Mouse (Mus musculus): ENCODE measurements around the gene Tmem260.

Gene Tmem260

GRCm38 (mm10) chr14:48530629-48531028 is 84.7 kb downstream of the Tmem260 start:
- in situ Hi-C loops (cut with MboI; ENCODE audit: low pct_unique_long_range_greater_than_20kb in 1 of 2, low sequenced_read_pairs in 2 of 2, unreplicated experiment in 1 of 2): no loop called here

- in situ Hi-C loops (cut with MboI; ENCODE audit: low pct_unique_long_range_greater_than_20kb in 1 of 2, low sequenced_read_pairs in 2 of 2, unreplicated experiment in 1 of 2): no loop called here
Measured at GRCm38 (mm10) chr14:48537795-48538766, 92.2 kb downstream of the Tmem260 start.

GRCm38 (mm10) chr14:48545166-48545565 is 99.2 kb downstream of the Tmem260 start:
- in situ Hi-C loops (cut with MboI; ENCODE audit: low pct_unique_long_range_greater_than_20kb in 1 of 2, low sequenced_read_pairs in 2 of 2, unreplicated experiment in 1 of 2): no loop called here

GRCm38 (mm10) chr14:48546009-48546408 is 100.1 kb downstream of the Tmem260 start:
- in situ Hi-C loops (cut with MboI; ENCODE audit: low pct_unique_long_range_greater_than_20kb in 1 of 2, low sequenced_read_pairs in 2 of 2, unreplicated experiment in 1 of 2): no loop called here

- in situ Hi-C loops (cut with MboI; ENCODE audit: low pct_unique_long_range_greater_than_20kb in 1 of 2, low sequenced_read_pairs in 2 of 2, unreplicated experiment in 1 of 2): no loop called here
Measured at GRCm38 (mm10) chr14:48549703-48550102, 103.8 kb downstream of the Tmem260 start.

GRCm38 (mm10) chr14:48553216-48553615 is 107.3 kb downstream of the Tmem260 start:
- in situ Hi-C loops (cut with MboI; ENCODE audit: low pct_unique_long_range_greater_than_20kb in 1 of 2, low sequenced_read_pairs in 2 of 2, unreplicated experiment in 1 of 2): no loop called here

GRCm38 (mm10) chr14:48553754-48554153 is 107.8 kb downstream of the Tmem260 start:
- in situ Hi-C loops (cut with MboI; ENCODE audit: low pct_unique_long_range_greater_than_20kb in 1 of 2, low sequenced_read_pairs in 2 of 2, unreplicated experiment in 1 of 2): no loop called here

- in situ Hi-C loops (cut with MboI; ENCODE audit: low pct_unique_long_range_greater_than_20kb in 1 of 2, low sequenced_read_pairs in 2 of 2, unreplicated experiment in 1 of 2): no loop called here
Measured at GRCm38 (mm10) chr14:48558975-48559374, 113.1 kb downstream of the Tmem260 start.

- in situ Hi-C loops (cut with MboI; ENCODE audit: low pct_unique_long_range_greater_than_20kb in 1 of 2, low sequenced_read_pairs in 2 of 2, unreplicated experiment in 1 of 2): no loop called here
Measured at GRCm38 (mm10) chr14:48559736-48560135, 113.8 kb downstream of the Tmem260 start.

- in situ Hi-C loops (cut with MboI; ENCODE audit: low pct_unique_long_range_greater_than_20kb in 1 of 2, low sequenced_read_pairs in 2 of 2, unreplicated experiment in 1 of 2): no loop called here
Measured at GRCm38 (mm10) chr14:48566596-48566995, 120.7 kb downstream of the Tmem260 start.
